Mouse (Mus musculus): ENCODE measurements around the gene Lrrc41. TPM values are rescaled to one million over a fixed set of nuclear protein-coding genes. Genes with fewer than 3 reads are reported as not detected.

The Lrrc41 gene
- polyA plus RNA-seq, 1 experiment, result 34.8 TPM

- DNase-seq (ENCODE audit: extremely low spot score in 1 of 2, low spot score in 1 of 2), result no peak
Measured at GRCm38 (mm10) chr4:116076369-116077231, 1.5 kb downstream of the Lrrc41 start.

- no peak for DNase-seq (ENCODE audit: extremely low spot score in 1 of 2, low spot score in 1 of 2)
Measured at GRCm38 (mm10) chr4:116077240-116078095, 2.4 kb downstream of the Lrrc41 start.

- no peak for DNase-seq (ENCODE audit: extremely low spot score in 1 of 2, low spot score in 1 of 2)
Measured at GRCm38 (mm10) chr4:116088510-116089249, 13.6 kb downstream of the Lrrc41 start.

- no peak for DNase-seq (ENCODE audit: extremely low spot score in 1 of 2, low spot score in 1 of 2)
Measured at GRCm38 (mm10) chr4:116096291-116096690, 21.2 kb downstream of the Lrrc41 start.

- no peak for DNase-seq (ENCODE audit: extremely low spot score in 1 of 2, low spot score in 1 of 2)
Measured at GRCm38 (mm10) chr4:116097211-116097610, 22.1 kb downstream of the Lrrc41 start.

GRCm38 (mm10) chr4:116100959-116101358 is 25.9 kb downstream of the Lrrc41 start:
- DNase-seq (ENCODE audit: extremely low spot score in 1 of 2, low spot score in 1 of 2), result no peak

- DNase-seq (ENCODE audit: extremely low spot score in 1 of 2, low spot score in 1 of 2), result peak in 1 of 2 experiments; percentile 43
Measured at GRCm38 (mm10) chr4:116105278-116105677, 30.2 kb downstream of the Lrrc41 start.

- DNase-seq (ENCODE audit: extremely low spot score in 1 of 2, low spot score in 1 of 2), result no peak
Measured at GRCm38 (mm10) chr4:116110695-116111094, 35.6 kb downstream of the Lrrc41 start.

- no peak for DNase-seq (ENCODE audit: extremely low spot score in 1 of 2, low spot score in 1 of 2)
Measured at GRCm38 (mm10) chr4:116111486-116111885, 36.4 kb downstream of the Lrrc41 start.

GRCm38 (mm10) chr4:116122762-116123161 is 47.7 kb downstream of the Lrrc41 start:
- DNase-seq (ENCODE audit: extremely low spot score in 1 of 2, low spot score in 1 of 2), result no peak

- DNase-seq (ENCODE audit: extremely low spot score in 1 of 2, low spot score in 1 of 2), result peak; percentile 32 to 82
Measured at GRCm38 (mm10) chr4:116123602-116124519, 48.8 kb downstream of the Lrrc41 start, which contains the start of the genes Rad54l and Pomgnt1. Gene Rad54l (minus strand): TSS chr4:116123690. Gene Pomgnt1 (plus strand): TSS chr4:116123840.

GRCm38 (mm10) chr4:116125803-116126386 is 50.8 kb downstream of the Lrrc41 start:
- no peak for DNase-seq (ENCODE audit: extremely low spot score in 1 of 2, low spot score in 1 of 2)

- no peak for DNase-seq (ENCODE audit: extremely low spot score in 1 of 2, low spot score in 1 of 2)
Measured at GRCm38 (mm10) chr4:116127956-116128355, 52.9 kb downstream of the Lrrc41 start.

GRCm38 (mm10) chr4:116133126-116133525 is 58.1 kb downstream of the Lrrc41 start:
- no peak for DNase-seq (ENCODE audit: extremely low spot score in 1 of 2, low spot score in 1 of 2)

- DNase-seq (ENCODE audit: extremely low spot score in 1 of 2, low spot score in 1 of 2), result peak in 1 of 2 experiments; percentile 53
Measured at GRCm38 (mm10) chr4:116134990-116135389, 59.9 kb downstream of the Lrrc41 start.

- no peak for DNase-seq (ENCODE audit: extremely low spot score in 1 of 2, low spot score in 1 of 2)
Measured at GRCm38 (mm10) chr4:116137421-116137996, 62.4 kb downstream of the Lrrc41 start.

GRCm38 (mm10) chr4:116140801-116141574 is 65.9 kb downstream of the Lrrc41 start:
- peak in 1 of 2 experiments; percentile 72 for DNase-seq (ENCODE audit: extremely low spot score in 1 of 2, low spot score in 1 of 2)

- DNase-seq (ENCODE audit: extremely low spot score in 1 of 2, low spot score in 1 of 2), result no peak
Measured at GRCm38 (mm10) chr4:116141736-116142135, 66.7 kb downstream of the Lrrc41 start.

Data from frontal cortex, adult 2 months (tissue).